Mouse (Mus musculus) bone marrow, adult 2 months (tissue): Measurements from ENCODE around the gene Nat8.
"Not testable (repeated sequence)": the region's sequence is repeated elsewhere in the genome, so short reads cannot be mapped to it uniquely, and the experiment has no call there.

Experiments used
- CTCF ChIP-seq: fragments of 200-500 bp; IDR thresholded peaks from 2 replicates; pipeline ENCODE4 v1.5.1; 2011; ENCODE audit warnings: low read length, control low read depth; ENCODE audit not compliant: control insufficient read depth, insufficient read depth
- POLR2A ChIP-seq: fragments of 200-500 bp; IDR thresholded peaks from 2 replicates; pipeline ENCODE4 v1.6.1; 2011; ENCODE audit warnings: low read depth, mild to moderate bottlenecking, control low read depth, low read length, borderline replicate concordance; ENCODE audit not compliant: control insufficient read depth

GRCm38 (mm10) chr6:85810514-85810913 lies 21.4 kb downstream of the Nat8 start:
- not testable (repeated sequence) for TF ChIP-seq CTCF, POLR2A
